Mouse (Mus musculus) heart, embryonic 13.5 days (tissue): ENCODE data around the gene Ttc33. TPM values are rescaled to one million over a fixed set of nuclear protein-coding genes. Genes with fewer than 3 reads are reported as not detected.

ENCODE experiments used
- ATAC-seq: fragments of 200-750 bp; cut with Nextera tagmentation; 2 replicates; pipeline ENCODE4 v1.8.0; 2017; ENCODE audit warnings: moderate TSS enrichment; ENCODE audit not compliant: insufficient number of reproducible peaks, low FRiP score, low TSS enrichment; ENCODE audit errors: extremely low read depth
- H3K27ac ChIP-seq: fragments of 300-500 bp; sonication (generic); replicated peaks from 2 replicates; pipeline ENCODE4 v1.5.1; 2015; ENCODE audit warnings: moderate library complexity, mild to moderate bottlenecking, inconsistent platforms
- H3K27me3 ChIP-seq: fragments of 300-500 bp; sonication (generic); replicated peaks from 2 replicates; pipeline ENCODE4 v1.6.1; 2015; ENCODE audit warnings: mild to moderate bottlenecking, inconsistent platforms
- H3K36me3 ChIP-seq: fragments of 300-500 bp; sonication (generic); 2 replicates; pipeline ENCODE4 v1.6.1; 2015; ENCODE audit warnings: mild to moderate bottlenecking, inconsistent platforms
- H3K4me1 ChIP-seq: fragments of 300-500 bp; sonication (generic); 2 replicates; pipeline ENCODE4 v1.6.1; 2015; ENCODE audit warnings: inconsistent platforms
- H3K4me2 ChIP-seq: fragments of 300-500 bp; sonication (generic); 2 replicates; pipeline ENCODE4 v1.6.1; 2015; ENCODE audit warnings: inconsistent platforms, mild to moderate bottlenecking, moderate library complexity
- H3K4me3 ChIP-seq: fragments of 300-500 bp; sonication (generic); 2 replicates; pipeline ENCODE4 v1.5.1; 2015; ENCODE audit warnings: moderate library complexity, mild to moderate bottlenecking, inconsistent platforms
- H3K9ac ChIP-seq: fragments of 300-500 bp; sonication (generic); 2 replicates; pipeline ENCODE4 v1.6.1; 2015; ENCODE audit warnings: inconsistent platforms, mild to moderate bottlenecking, moderate library complexity
- H3K9me3 ChIP-seq: fragments of 300-500 bp; sonication (generic); 2 replicates; pipeline ENCODE4 v1.6.1; 2016; ENCODE audit warnings: inconsistent platforms
- WGBS: fragments of 180-500 bp; shearing (Covaris S2); methylation state at CpG from one replicate; pipeline ENCODE4 v1.1.7; 2015; ENCODE audit warnings: mixed read lengths; 5-methylcytosine and 5-hydroxymethylcytosine counted together
- polyA plus RNA-seq: library from polyadenylated mRNA; unstranded; fragments of >200 nt; fragmentation: Nextera tagmentation; extraction: Ambion mirVana; gene quantifications from 2 replicates; pipeline ENCODE4 v1.2.1, GENCODE M21; 2015

Ttc33 gene
- polyA plus RNA-seq, 1 experiment from 2014 or later, result 29.3 TPM

- Histone ChIP-seq H3K4me1 (peaks cover 37% of the 10 kb centered on the region), H3K27ac (no peak overlapping the region), H3K4me3 (no peak overlapping the region), H3K4me2 (no peak overlapping the region), H3K36me3 (peaks cover 2% of the 10 kb centered on the region; the same call in 1 of the 2 replicates), H3K9ac (no peak overlapping the region), H3K9me3 (no peaks in the 10 kb centered on the region), H3K27me3 (no peaks in the 10 kb centered on the region)
- no peak for ATAC-seq
- WGBS, result 80% methylated on average over 4 of the region's 4 CpGs
Observed at GRCm38 (mm10) chr15:5149187-5149586, 36.1 kb upstream of the Ttc33 start.

GRCm38 (mm10) chr15:5152171-5152570, 33.2 kb upstream of the Ttc33 start:
- H3K4me3 ChIP-seq, result no peak overlapping the region
- WGBS, result 84% methylated on average over 6 of the region's 6 CpGs

GRCm38 (mm10) chr15:5154621-5155020, 30.7 kb upstream of the Ttc33 start:
- no peaks in the 10 kb centered on the region for H3K36me3 ChIP-seq
- 52% methylated on average over 9 of the region's 9 CpGs for WGBS
- H3K27ac ChIP-seq, result no peak overlapping the region
- H3K27me3 ChIP-seq, result no peaks in the 10 kb centered on the region
- H3K4me3 ChIP-seq, result no peak overlapping the region
- no peaks in the 10 kb centered on the region for H3K9me3 ChIP-seq
- no peak overlapping the region for H3K9ac ChIP-seq
- H3K4me1 ChIP-seq, result peaks cover 35% of the 10 kb centered on the region
- no peak for ATAC-seq
- 0 out of 2 replicates have a peak overlapping the region, but pooled peaks have one; percentile 12 for H3K4me2 ChIP-seq

More at GRCm38 (mm10) chr15:5152171-5152570, 33.2 kb upstream of the Ttc33 start:
- no peak overlapping the region for H3K27ac ChIP-seq
- no peaks in the 10 kb centered on the region for H3K27me3 ChIP-seq
- peaks cover 37% of the 10 kb centered on the region for H3K4me1 ChIP-seq
- H3K9me3 ChIP-seq, result no peaks in the 10 kb centered on the region
- H3K9ac ChIP-seq, result no peak overlapping the region
- H3K36me3 ChIP-seq, result 0 out of 2 replicates have a peak, but pooled peaks cover 2% of the 10 kb centered on the region
- H3K4me2 ChIP-seq, result no peak overlapping the region
- no peak for ATAC-seq

- ATAC-seq, result no peak
- Histone ChIP-seq H3K27ac (no peak overlapping the region), H3K9ac (no peak overlapping the region), H3K36me3 (no peaks in the 10 kb centered on the region), H3K4me3 (no peak overlapping the region), H3K4me1 (peaks cover 32% of the 10 kb centered on the region), H3K9me3 (no peaks in the 10 kb centered on the region), H3K4me2 (no peak overlapping the region), H3K27me3 (no peaks in the 10 kb centered on the region)
- 80% methylated on average over 5 of the region's 5 CpGs for WGBS
Observed at GRCm38 (mm10) chr15:5155093-5155492, 30.2 kb upstream of the Ttc33 start.

- H3K36me3 ChIP-seq, result peaks cover 7% of the 10 kb centered on the region
- ATAC-seq, result no peak
- H3K4me1 ChIP-seq, result peaks cover 32% of the 10 kb centered on the region
- no peaks in the 10 kb centered on the region for H3K9me3 ChIP-seq
- H3K9ac ChIP-seq, result no peak overlapping the region
- H3K4me2 ChIP-seq, result no peak overlapping the region
- WGBS, result 84% methylated on average over 4 of the region's 4 CpGs
- H3K27ac ChIP-seq, result no peak overlapping the region
- no peaks in the 10 kb centered on the region for H3K27me3 ChIP-seq
- H3K4me3 ChIP-seq, result no peak overlapping the region
Observed at GRCm38 (mm10) chr15:5156355-5156754, 29.0 kb upstream of the Ttc33 start.

GRCm38 (mm10) chr15:5157386-5157785, 27.9 kb upstream of the Ttc33 start:
- no peak for ATAC-seq
- WGBS, result 42% methylated on average over 1 of the region's 1 CpGs
- Histone ChIP-seq H3K4me1 (peaks cover 32% of the 10 kb centered on the region), H3K9me3 (no peaks in the 10 kb centered on the region), H3K27me3 (no peaks in the 10 kb centered on the region), H3K36me3 (peaks cover 13% of the 10 kb centered on the region), H3K4me3 (no peak overlapping the region), H3K27ac (no peak overlapping the region), H3K9ac (no peak overlapping the region), H3K4me2 (no peak overlapping the region)

GRCm38 (mm10) chr15:5158827-5159226, 26.5 kb upstream of the Ttc33 start:
- peaks cover 26% of the 10 kb centered on the region for H3K36me3 ChIP-seq
- WGBS, result 65% methylated on average over 6 of the region's 6 CpGs
- H3K9me3 ChIP-seq, result no peaks in the 10 kb centered on the region
- no peak overlapping the region for H3K9ac ChIP-seq
- H3K4me1 ChIP-seq, result peaks cover 32% of the 10 kb centered on the region
- no peaks in the 10 kb centered on the region for H3K27me3 ChIP-seq
- H3K27ac ChIP-seq, result no peak overlapping the region
- H3K4me2 ChIP-seq, result no peak overlapping the region
- ATAC-seq, result no peak
- no peak overlapping the region for H3K4me3 ChIP-seq

- H3K4me2 ChIP-seq, result no peak overlapping the region
- no peaks in the 10 kb centered on the region for H3K9me3 ChIP-seq
- no peaks in the 10 kb centered on the region for H3K27me3 ChIP-seq
- H3K4me1 ChIP-seq, result 0 out of 2 replicates have a peak, but pooled peaks cover 3% of the 10 kb centered on the region
- H3K9ac ChIP-seq, result no peak overlapping the region
- ATAC-seq, result no peak
- no peak overlapping the region for H3K4me3 ChIP-seq
- no peak overlapping the region for H3K27ac ChIP-seq
- 75% methylated on average over 12 of the region's 12 CpGs for WGBS
- peaks cover 82% of the 10 kb centered on the region for H3K36me3 ChIP-seq
Observed at GRCm38 (mm10) chr15:5165121-5165773, 20.1 kb upstream of the Ttc33 start.

GRCm38 (mm10) chr15:5173217-5173820, 12.0 kb upstream of the Ttc33 start:
- no peak for ATAC-seq
- Histone ChIP-seq H3K9ac (no peak overlapping the region), H3K4me3 (no peak overlapping the region), H3K4me1 (0 out of 2 replicates have a peak, but pooled peaks cover 1% of the 10 kb centered on the region), H3K27ac (no peak overlapping the region), H3K4me2 (no peak overlapping the region), H3K9me3 (no peaks in the 10 kb centered on the region), H3K27me3 (no peaks in the 10 kb centered on the region), H3K36me3 (peaks cover 86% of the 10 kb centered on the region)
- WGBS, result 89% methylated on average over 12 of the region's 12 CpGs

GRCm38 (mm10) chr15:5184668-5185330, 526 bp upstream of the Ttc33 start:
- Histone ChIP-seq H3K9me3 (no peaks in the 10 kb centered on the region), H3K27ac (peak overlapping the region; percentile 83), H3K4me3 (peak overlapping the region; percentile 97), H3K9ac (peak overlapping the region; percentile 91), H3K4me2 (peak overlapping the region; percentile 87), H3K4me1 (peaks cover 20% of the 10 kb centered on the region), H3K27me3 (no peaks in the 10 kb centered on the region), H3K36me3 (peaks cover 17% of the 10 kb centered on the region)
- no peak for ATAC-seq
- 45% methylated on average over 10 of the region's 11 CpGs for WGBS

GRCm38 (mm10) chr15:5186293-5186675, 959 bp downstream of the Ttc33 start:
- 39% methylated on average over 10 of the region's 10 CpGs for WGBS
- Histone ChIP-seq H3K4me1 (peaks cover 20% of the 10 kb centered on the region), H3K4me3 (peak overlapping the region; percentile 97), H3K9me3 (no peaks in the 10 kb centered on the region), H3K36me3 (peaks cover 25% of the 10 kb centered on the region), H3K9ac (peak overlapping the region; percentile 91), H3K27ac (peak overlapping the region; percentile 83; the same call in 1 of the 2 replicates), H3K4me2 (peak overlapping the region; percentile 87), H3K27me3 (no peaks in the 10 kb centered on the region)
- ATAC-seq, result no peak
